Mouse (Mus musculus): ENCODE measurements around the gene Phlda1.

GRCm38 (mm10) chr10:111503071-111503470, 3.0 kb upstream of the Phlda1 start:
- TF ChIP-seq POLR2A (IDR thresholded peaks at IDR 0.05; ENCODE audit: control insufficient read depth, low read depth, low read length) (no peak), CTCF (IDR thresholded peaks at IDR 0.05; ENCODE audit: control insufficient read depth, insufficient read depth, insufficient replicate concordance, low read depth, low read length) (0 out of 2 replicates have a peak, but pooled peaks have one; percentile 21)
